Mouse (Mus musculus): ENCODE results near the gene Yipf2.
"Not testable (repeated sequence)": the region's sequence is repeated elsewhere in the genome, so short reads cannot be mapped to it uniquely, and the experiment has no call there.

Gene Yipf2

DNA sequence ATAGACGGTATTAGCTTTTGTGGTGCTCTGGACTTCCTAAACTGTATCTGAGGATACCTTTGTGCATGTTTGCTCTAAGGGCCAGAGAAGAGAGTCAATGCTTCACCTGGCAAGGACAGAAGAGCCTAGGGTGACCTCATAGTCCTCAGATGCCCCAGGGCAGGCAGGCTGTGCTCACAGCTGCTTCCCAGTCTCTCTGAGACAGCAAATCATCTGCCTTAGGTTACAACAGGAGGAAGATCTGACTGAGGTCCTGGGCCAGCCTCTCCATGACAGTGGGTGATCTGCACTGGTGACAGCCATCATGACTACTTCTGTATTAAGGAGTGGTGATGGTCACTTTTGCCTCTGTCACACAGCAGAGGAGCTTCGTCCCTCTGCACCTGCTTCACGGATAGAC, 33.5 kb downstream of the Yipf2 start:
- in situ Hi-C loops (cut with MboI; ENCODE audit: low sequenced_read_pairs): no loop called here

DNA sequence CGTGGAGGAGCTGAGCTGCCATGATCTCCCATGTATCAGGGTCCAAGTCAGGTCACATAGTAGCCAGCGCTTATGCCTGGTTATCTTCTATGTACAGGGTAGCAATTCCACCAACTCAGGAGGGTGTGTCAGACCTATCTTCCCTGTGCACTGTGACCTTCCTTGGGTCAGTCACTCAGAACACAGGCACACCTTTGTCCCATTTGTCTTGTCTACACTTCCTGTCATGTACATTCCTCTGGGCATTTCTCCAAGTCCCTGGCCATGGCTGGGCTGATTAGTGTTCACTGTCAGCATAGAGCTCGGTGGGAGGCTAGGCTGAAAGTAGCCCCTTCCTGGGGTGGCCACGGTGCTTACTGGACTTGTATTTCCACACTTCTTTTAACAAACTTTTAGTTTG, 34.3 kb downstream of the Yipf2 start:
- in situ Hi-C loops (cut with MboI; ENCODE audit: low sequenced_read_pairs): no loop called here

DNA sequence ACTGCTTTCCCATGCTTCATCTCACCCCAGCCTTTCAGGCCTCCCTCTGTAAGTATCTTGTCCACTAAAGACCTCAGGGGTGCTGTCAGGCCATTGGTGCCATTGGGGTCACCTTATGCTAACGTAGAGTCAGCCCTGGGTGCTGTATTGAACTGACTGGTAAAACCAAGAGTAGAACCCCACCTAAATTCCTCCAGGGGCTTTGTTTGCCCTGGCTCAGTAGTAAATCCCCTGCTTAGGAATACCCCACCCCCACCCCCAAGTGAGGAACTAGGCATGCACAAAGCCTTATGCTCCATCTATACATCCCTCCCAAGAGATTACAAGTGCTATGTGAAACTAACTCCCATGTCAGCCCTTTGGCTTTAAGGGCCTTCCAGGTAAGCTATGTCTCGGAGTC, 35.1 kb downstream of the Yipf2 start:
- in situ Hi-C loops (cut with MboI; ENCODE audit: low sequenced_read_pairs): no loop called here

DNA sequence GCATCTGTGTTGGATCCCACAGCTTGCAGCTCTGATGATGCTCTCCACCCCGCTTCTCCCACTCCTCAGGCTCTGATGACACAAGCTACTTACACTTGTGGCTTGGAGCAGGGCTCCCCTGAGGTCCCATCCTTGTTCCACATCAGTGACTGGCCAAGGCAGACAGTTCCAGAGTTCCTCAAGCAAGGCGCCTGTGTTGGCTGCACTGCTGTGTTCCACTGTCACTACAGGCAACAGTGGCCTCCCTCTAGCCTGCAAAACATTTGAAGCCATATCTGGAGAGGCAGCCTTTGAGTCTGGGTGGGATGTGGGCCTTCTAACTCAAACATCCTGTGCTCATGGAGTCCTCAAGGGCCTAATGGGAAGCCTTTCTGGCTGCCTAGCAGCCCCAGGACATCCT, 35.6 kb downstream of the Yipf2 start:
- in situ Hi-C loops (cut with MboI; ENCODE audit: low sequenced_read_pairs): no loop called here

DNA sequence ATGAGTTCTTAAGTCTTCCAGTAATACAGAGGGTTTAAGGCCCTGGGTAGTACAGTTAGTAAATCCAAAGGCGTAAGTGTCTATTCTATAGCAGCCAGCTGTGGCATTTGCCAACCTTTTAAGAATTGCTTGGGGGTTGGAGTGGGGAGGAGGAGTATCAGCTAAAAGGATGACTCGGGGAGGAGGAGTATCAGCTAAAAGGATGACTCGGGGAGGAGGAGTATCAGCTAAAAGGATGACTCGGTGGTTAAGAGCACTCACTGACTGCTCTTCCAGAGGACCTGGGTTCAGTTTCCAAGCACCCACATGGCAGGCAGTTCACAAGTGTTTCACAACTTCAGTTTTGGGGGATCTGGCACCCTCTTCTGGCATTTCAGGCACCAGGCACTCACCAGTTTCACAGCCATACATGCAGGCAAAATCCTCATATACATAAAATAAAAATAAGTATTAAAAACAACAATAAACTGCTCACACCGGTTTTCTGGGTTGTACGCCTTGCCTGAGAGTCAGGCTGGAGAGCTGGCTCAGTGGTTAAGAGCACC, 37.4 kb downstream of the Yipf2 start:
- in situ Hi-C loops (cut with MboI; ENCODE audit: low sequenced_read_pairs): no loop called here

DNA sequence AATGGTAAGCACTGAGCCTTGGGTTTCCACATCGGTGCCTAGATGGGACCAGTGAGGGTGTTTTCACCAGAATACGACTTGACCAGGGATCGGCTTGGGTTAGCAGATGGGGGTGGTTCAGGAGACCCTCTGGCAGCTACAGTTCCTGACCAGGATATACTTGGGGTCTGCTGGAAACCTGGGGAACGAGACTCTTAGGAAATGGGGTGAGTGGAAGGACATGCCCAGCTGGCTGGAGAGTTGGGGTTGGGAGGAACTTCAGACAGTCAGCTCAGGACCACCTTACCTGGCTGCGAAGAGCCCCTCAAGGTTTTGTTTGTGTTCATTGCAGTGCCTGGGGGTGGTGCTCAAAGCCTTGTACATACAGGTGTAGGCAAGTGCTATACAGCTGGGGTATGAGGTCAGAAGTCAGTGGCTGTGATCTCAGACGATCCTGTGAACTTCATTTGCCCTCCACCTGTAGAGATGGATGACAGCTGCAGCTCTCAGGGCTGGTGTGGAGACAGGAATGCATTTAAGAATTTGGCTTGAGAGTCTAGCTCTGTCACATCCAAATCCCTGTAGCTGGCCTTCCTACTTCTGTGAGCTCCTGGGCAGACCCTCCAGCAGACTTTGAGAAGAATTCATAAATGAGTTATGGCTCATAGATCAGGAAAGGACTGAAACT, 38.9 kb downstream of the Yipf2 start:
- in situ Hi-C loops (cut with MboI; ENCODE audit: low sequenced_read_pairs): no loop called here

DNA sequence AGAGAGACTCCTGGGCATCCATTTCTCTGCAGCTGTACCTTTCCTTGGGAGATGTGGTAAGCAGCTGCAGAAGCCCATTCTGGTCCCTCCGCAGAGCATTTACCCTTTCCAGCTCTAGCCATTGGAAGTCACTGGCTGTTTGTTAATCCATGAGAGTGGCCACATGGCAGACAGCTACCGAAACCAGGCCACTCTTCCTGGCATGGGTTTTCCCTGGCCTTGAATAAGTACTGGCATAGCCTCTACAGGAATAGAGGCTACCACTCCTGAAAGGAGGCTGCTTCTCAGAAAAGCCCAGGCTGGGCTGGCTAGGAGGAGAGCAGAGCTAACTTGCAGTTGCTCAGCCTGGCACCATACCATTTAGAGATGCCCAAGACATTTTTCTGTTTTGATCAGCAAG, 41.6 kb downstream of the Yipf2 start:
- in situ Hi-C loops (cut with MboI; ENCODE audit: low sequenced_read_pairs): no loop called here

DNA sequence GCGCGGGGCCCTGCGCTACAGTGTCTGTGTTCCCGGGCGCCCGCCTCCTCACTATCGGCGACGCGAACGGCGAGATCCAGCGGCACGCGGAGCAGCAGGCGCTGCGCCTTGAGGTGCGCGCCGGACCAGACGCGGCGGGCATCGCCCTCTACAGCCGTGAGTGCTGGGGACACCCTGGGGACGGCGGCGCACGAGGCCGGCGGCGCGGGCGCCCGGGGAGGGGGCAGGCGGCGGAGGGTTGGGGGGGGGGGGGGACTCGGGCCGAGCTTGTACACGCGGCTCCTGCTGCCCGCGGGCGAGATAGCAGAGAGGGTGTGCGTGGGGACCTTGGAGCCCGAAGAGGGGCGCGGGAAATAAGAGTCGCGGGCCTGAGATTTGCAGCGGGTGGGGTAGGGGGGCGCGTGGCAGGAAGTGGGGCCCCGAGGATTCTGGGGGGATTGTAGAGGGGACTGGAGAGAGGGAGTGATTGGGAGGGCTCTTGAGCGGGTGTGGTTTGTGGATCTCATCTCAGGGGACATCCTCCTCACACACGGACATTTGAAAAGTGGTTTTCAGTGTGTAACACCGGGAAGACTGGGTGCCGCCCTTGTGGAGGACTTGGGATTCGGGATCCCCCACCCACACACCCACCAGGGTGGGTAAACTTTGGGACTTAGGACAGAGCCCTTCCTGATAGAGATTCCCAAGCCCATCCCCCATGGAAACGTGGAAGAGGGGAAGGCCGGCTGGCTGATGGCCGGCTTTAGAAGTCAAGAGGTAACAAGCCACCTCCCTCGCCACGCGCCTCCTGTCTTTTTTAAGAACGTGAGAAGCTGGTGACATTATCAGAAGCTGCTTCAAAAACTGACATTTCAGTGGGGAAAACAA, 45.3 kb downstream of the Yipf2 start:
- in situ Hi-C loops (cut with MboI; ENCODE audit: low sequenced_read_pairs): no loop called here

DNA sequence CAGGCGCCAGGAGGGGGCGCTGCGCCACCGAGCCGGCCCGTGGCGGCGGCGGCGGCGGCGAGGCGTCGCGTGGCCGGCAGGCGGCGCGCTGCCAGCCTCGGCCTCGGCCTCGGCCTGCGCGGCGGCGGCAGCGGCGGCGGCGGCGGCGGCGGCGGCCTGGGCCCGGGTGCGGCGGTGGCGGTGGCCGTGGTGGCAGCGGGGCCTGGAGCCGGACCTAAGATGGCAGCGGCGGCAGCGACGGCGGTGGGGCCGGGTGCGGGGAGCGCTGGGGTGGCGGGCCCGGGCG, 45.9 kb downstream of the Yipf2 start, which contains the start of gene Carm1:
Gene Carm1 (plus strand): TSS at position 106 of the 286 bp plus-strand sequence.
- in situ Hi-C loops (cut with MboI; ENCODE audit: low sequenced_read_pairs): no loop called here

DNA sequence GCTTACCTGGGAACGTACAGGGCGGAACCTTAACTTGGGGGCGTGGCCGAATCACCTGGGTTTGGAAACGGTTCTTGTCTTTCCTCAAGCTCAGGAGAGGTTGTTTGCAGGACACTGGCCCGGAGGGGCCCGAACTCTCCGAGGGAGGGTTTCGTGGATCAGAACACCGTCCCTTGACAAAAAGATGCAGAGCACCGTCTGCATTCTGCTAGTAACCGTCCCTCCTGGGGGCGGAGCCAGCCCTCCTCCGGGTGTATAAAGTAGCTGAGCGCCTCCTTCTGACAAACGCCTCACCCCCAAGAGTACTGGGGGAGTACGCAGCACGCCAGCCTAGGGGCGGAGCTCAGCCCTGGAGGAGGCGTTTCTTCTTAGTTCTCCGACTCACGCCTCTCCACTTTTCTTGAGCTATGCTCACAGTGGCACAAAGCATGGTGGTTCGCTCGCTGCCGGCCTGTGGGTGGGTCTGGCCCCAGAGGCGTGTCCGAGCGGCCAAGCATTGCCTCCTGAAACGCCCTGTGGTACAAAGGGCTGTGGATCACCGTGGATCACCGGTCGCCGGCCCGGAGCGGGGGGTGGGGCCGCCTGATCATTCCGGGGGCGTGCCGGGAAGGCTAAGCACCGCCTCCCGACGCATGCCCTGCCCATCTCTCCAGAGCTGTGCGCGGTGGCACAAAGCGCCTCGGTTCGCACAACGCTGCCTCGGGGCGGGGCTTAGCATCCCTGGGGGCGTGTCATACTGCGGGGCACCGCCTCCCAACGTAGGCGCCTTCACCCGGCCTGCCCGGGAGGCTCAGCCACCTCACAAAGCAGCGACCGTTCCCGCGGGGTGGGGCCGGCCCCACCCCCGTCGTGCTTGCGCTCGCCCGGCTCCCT, 46.5 kb downstream of the Yipf2 start:
- in situ Hi-C loops (cut with MboI; ENCODE audit: low sequenced_read_pairs): no loop called here

DNA sequence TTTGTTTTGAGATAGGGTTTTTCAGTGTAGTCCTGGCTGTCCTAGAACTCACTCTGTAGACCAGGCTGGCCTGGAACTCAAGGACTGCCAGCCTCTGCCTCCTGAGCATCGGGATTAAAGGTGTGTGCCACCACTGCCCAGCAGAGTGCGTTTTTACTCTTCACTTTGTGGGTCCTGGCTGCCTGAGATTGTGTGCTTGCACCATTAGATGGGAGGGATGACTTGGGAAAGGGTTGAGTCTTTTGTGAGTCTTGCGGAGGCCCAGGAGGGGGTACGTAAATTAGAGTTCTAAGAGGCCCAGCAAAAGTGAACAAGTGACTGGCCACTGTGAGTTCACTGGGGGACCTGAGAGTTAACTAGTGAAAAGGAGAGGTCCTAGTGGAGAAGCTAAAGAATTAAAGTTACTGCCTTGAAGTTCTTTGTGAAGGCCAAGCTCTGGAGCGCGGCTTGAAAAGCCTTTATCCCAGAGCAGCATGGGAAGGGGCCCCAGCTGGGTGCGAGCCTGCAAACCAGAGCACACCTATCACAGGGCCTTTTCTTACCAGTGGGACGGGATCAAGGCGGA, 47.2 kb downstream of the Yipf2 start:
- in situ Hi-C loops (cut with MboI; ENCODE audit: low sequenced_read_pairs): no loop called here

DNA sequence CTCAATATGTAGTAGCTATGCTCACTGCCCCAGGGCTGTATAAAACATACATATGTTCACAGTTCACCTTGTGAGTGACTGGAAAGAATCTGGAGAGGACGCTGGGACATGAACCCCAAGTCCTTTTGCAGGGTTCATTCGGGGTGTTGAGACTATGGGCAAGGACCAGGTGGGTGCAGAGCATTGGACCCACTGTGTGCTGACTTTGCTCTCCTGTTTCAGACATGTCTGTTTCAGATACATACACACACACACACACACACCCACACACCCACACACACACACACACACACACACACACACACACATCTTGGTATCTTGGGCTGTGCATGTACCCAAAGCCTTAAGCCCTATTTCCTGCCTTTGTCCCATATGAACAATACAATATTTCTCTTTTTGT, 50.6 kb downstream of the Yipf2 start:
- in situ Hi-C loops (cut with MboI; ENCODE audit: low sequenced_read_pairs): not testable (repeated sequence)

DNA sequence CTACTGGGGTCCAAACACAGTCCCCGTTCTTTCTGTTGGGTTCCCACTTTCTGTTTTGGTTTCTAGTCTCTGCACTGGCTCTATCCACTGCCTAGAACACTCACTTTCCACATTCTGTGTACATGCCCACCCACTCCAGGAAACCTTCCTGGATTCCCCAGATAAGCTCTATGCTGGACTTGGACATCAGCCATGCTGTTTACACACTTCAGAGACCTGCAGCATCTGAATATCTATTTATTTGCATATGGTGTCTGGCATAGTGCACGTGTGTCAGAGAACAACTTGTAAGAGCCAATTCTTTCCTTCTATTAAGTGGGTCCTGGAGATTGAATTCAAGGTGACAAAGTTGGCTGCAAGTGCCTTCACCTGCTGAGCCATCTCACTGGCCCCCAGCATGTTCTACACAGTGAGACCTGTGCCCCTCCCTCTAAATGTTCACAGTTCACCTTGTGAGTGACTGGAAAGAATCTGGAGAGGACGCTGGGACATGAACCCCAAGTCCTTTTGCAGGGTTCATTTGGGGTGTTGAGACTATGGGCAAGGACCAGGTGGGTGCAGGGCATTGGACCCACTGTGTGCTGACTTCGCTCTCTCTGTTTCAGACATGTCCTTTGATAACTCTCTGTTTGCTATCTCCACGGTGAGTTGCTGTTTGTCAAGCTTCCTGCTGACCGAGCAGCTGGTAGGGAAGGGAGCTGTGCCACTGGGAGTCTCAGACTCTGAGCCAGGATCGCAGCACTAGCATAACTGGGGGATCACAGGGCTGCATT, 52.5 kb downstream of the Yipf2 start:
- in situ Hi-C loops (cut with MboI; ENCODE audit: low sequenced_read_pairs): no loop called here
